Mouse (Mus musculus) liver, postnatal 0 days (tissue): ENCODE measurements around the gene 2810021J22Rik. TPM values are rescaled to one million over a fixed set of nuclear protein-coding genes. Genes with fewer than 3 reads are reported as not detected.
"Not testable (repeated sequence)": the region's sequence is repeated elsewhere in the genome, so short reads cannot be mapped to it uniquely, and the experiment has no call there.

ENCODE experiments used
- ATAC-seq: fragments of 200-750 bp; cut with Nextera tagmentation; 2 replicates; pipeline ENCODE4 v1.8.0; 2017; ENCODE audit warnings: mild to moderate bottlenecking, moderate library complexity
- DNase-seq: peaks from one replicate; pipeline ENCODE4 v3.0.0-alpha.2; 2016
- H3K27ac ChIP-seq: fragments of 300-500 bp; sonication (generic); 2 replicates; pipeline ENCODE4 v1.5.1; 2014; ENCODE audit warnings: antibody characterized with exemption, moderate library complexity, mild to moderate bottlenecking, low read depth
- H3K27me3 ChIP-seq: fragments of 300-500 bp; sonication (generic); 2 replicates; pipeline ENCODE4 v1.6.1; 2014; ENCODE audit warnings: low read length, control low read depth, mixed read lengths; ENCODE audit not compliant: insufficient read depth
- H3K36me3 ChIP-seq: fragments of 300-500 bp; sonication (generic); replicated peaks from 2 replicates; pipeline ENCODE4 v1.6.1; 2014; ENCODE audit warnings: mild to moderate bottlenecking, control low read depth, low read length, moderate library complexity, mixed read lengths; ENCODE audit not compliant: insufficient read depth
- H3K4me1 ChIP-seq: fragments of 300-500 bp; sonication (generic); 2 replicates; pipeline ENCODE4 v1.6.1; 2014; ENCODE audit warnings: antibody characterized with exemption, mild to moderate bottlenecking, control low read depth; ENCODE audit not compliant: insufficient read depth
- H3K4me2 ChIP-seq: fragments of 300-500 bp; sonication (generic); 2 replicates; pipeline ENCODE4 v1.6.1; 2014; ENCODE audit warnings: low read depth, mild to moderate bottlenecking, low read length, moderate library complexity, mixed read lengths
- H3K4me3 ChIP-seq: fragments of 300-500 bp; sonication (generic); 2 replicates; pipeline ENCODE4 v1.5.1; 2014; ENCODE audit warnings: low read depth, low read length
- H3K9ac ChIP-seq: fragments of 300-500 bp; sonication (generic); replicated peaks from 2 replicates; pipeline ENCODE4 v1.6.1; 2014; ENCODE audit warnings: mild to moderate bottlenecking, moderate library complexity
- H3K9me3 ChIP-seq: fragments of 300-500 bp; sonication (generic); 2 replicates; pipeline ENCODE4 v1.6.1; 2016; ENCODE audit warnings: mild to moderate bottlenecking, control low read depth, low read length, mixed read lengths
- CTCF ChIP-seq: sonication (generic); IDR thresholded peaks from 2 replicates; pipeline ENCODE4 v1.5.1; 2016; ENCODE audit warnings: antibody characterized with exemption, low read depth
- EP300 ChIP-seq: IDR thresholded peaks from 2 replicates; pipeline ENCODE4 v1.6.1; 2016; ENCODE audit warnings: antibody characterized with exemption, low read depth, mild to moderate bottlenecking
- WGBS: fragments of 180-500 bp; shearing (Covaris S2); extraction: QIAGEN DNeasy Blood & Tissue Kit; methylation state at CpG from one replicate; pipeline ENCODE4 v1.1.7; 2014; ENCODE audit not compliant: insufficient replicate concordance; 5-methylcytosine and 5-hydroxymethylcytosine counted together
- polyA plus RNA-seq: library from polyadenylated mRNA; unstranded; fragments of >200 nt; fragmentation: Nextera tagmentation; extraction: Ambion mirVana; gene quantifications from 2 replicates; pipeline ENCODE4 v1.2.1, GENCODE M21; 2015

The 2810021J22Rik gene
- 0.94 and 1.6 TPM in 2 replicates for polyA plus RNA-seq

GRCm38 (mm10) chr11:58867039-58867953 lies at the start of gene 2810021J22Rik:
Gene 2810021J22Rik (plus strand): TSS chr11:58867216.
- Histone ChIP-seq H3K27ac (peak within 1 kb of the TSS; percentile 75), H3K9me3 (no peaks in the 10 kb centered on the region), H3K27me3 (no peaks in the 10 kb centered on the region), H3K4me1 (peaks cover 8% of the 10 kb centered on the region), H3K4me2 (peak within 1 kb of the TSS; percentile 93), H3K9ac (peak within 1 kb of the TSS; percentile 77), H3K36me3 (0 out of 2 replicates have a peak, but pooled peaks cover 7% of the 10 kb centered on the region), H3K4me3 (peak within 1 kb of the TSS; percentile 87)
- 3% methylated on average over 37 of the region's 37 CpGs for WGBS
- TF ChIP-seq EP300, result no peak; the same call in 1 of the 2 replicates
- peak; percentile 39 for TF ChIP-seq CTCF
- ATAC-seq (peak; percentile 95), DNase-seq (peak; percentile 87)

- not testable (repeated sequence) for DNase-seq, H3K27me3 ChIP-seq, H3K27ac ChIP-seq, H3K36me3 ChIP-seq, H3K9ac ChIP-seq, H3K9me3 ChIP-seq, H3K4me1 ChIP-seq, ATAC-seq, H3K4me3 ChIP-seq, H3K4me2 ChIP-seq
Observed at GRCm38 (mm10) chr11:58828937-58829336, 38.1 kb upstream of the 2810021J22Rik start, which contains the start of gene Olfr312. Gene Olfr312 (plus strand): TSS chr11:58829237.

GRCm38 (mm10) chr11:58829764-58830163 lies 37.3 kb upstream of the 2810021J22Rik start:
- ATAC-seq (no peak), DNase-seq (no peak)
- Histone ChIP-seq H3K36me3 (no peaks in the 10 kb centered on the region), H3K4me1 (no peaks in the 10 kb centered on the region), H3K4me3 (no peak overlapping the region), H3K27me3 (no peaks in the 10 kb centered on the region), H3K4me2 (no peak overlapping the region), H3K9ac (no peak overlapping the region), H3K27ac (no peak overlapping the region), H3K9me3 (no peaks in the 10 kb centered on the region)
- TF ChIP-seq CTCF, result no peak
- no peak for TF ChIP-seq EP300
- 53% methylated on average over 3 of the region's 3 CpGs for WGBS

GRCm38 (mm10) chr11:58832541-58832940 lies 34.5 kb upstream of the 2810021J22Rik start:
- not testable (repeated sequence) for H3K4me3 ChIP-seq, H3K4me2 ChIP-seq, DNase-seq, H3K27ac ChIP-seq, H3K9ac ChIP-seq, H3K36me3 ChIP-seq, H3K4me1 ChIP-seq, H3K9me3 ChIP-seq, ATAC-seq, H3K27me3 ChIP-seq
- 72% methylated on average over 3 of the region's 3 CpGs for WGBS

- H3K9me3 ChIP-seq, H3K4me1 ChIP-seq, H3K27me3 ChIP-seq, H3K9ac ChIP-seq, H3K4me2 ChIP-seq, H3K4me3 ChIP-seq, ATAC-seq, DNase-seq, H3K36me3 ChIP-seq, H3K27ac ChIP-seq: not testable (repeated sequence)
Observed at GRCm38 (mm10) chr11:58838951-58839350, 28.1 kb upstream of the 2810021J22Rik start, which contains the start of gene Olfr311. Gene Olfr311 (plus strand): TSS chr11:58839251.

GRCm38 (mm10) chr11:58846919-58847461 lies 20.0 kb upstream of the 2810021J22Rik start, which contains the start of gene Gm12258:
Gene Gm12258 (plus strand): TSS chr11:58847158.
- Histone ChIP-seq H3K4me1 (peaks cover 10% of the 10 kb centered on the region), H3K9ac (peak within 1 kb of the TSS; percentile 79), H3K9me3 (no peaks in the 10 kb centered on the region), H3K27me3 (no peaks in the 10 kb centered on the region), H3K36me3 (peaks cover 4% of the 10 kb centered on the region; the same call in 1 of the 2 replicates), H3K4me3 (peak within 1 kb of the TSS; percentile 70), H3K4me2 (peak within 1 kb of the TSS; percentile 88), H3K27ac (peak within 1 kb of the TSS; percentile 60)
- DNase-seq (peak; percentile 88), ATAC-seq (peak; percentile 100)
- TF ChIP-seq EP300 (peak; percentile 57; the same call in 1 of the 2 replicates), CTCF (no peak)
- 0% methylated on average over 24 of the region's 24 CpGs for WGBS
